16 mouse cellular contexts compared by ENCODE assay signal in the genomic region with DNA sequence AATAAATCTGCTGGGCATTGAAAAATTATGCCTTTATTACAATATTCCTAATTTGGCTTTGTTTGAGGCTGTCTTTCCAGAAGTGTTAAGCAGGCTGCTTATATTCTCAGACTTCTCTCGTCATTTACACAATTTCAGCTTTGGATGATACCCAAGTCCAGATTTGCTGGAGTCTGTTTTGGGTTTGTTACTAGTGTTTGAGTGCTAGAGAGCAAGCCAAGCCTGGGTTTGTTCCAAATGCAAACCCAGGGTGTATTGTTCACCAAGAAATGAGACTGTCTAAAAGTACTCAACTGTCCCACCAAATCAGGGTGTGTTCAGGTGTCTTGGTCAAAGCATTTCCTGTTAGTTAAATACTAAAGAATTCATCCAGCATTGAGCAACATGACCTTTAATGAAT.
DNase-seq lines count a peak whose midpoint lies in the region; ATAC-seq and TF ChIP-seq lines count a peak whose summit lies in the region.
"Had no signal": no experiment of that assay in that cellular context is flagged by ENCODE, and none has a peak within 500 bp of the region (broad histone marks: within the 10 kb centered on the region; RNA-seq: fewer than 3 reads in every experiment).

No protein-coding gene starts in this region.

- no peaks in the 10 kb centered on the region for H3K9me3 ChIP-seq in forebrain, postnatal 0 days (ENCODE audit: low read length)
- H3K9me3 ChIP-seq: limb, embryonic 12.5 days; megakaryocyte, embryonic 14.5 days had no signal

- 39% methylated on average over 1 of the region's 1 CpGs for WGBS in forebrain, postnatal 0 days

- intact Hi-C loops in left cerebral cortex, postnatal 4 days (cut with DNase I) = no loop called here
- intact Hi-C loops in left cerebral cortex, adult 2 months (cut with DNase I) = no loop called here

- H3K9ac ChIP-seq in forebrain, postnatal 0 days = no peak overlapping the region
- H3K9ac ChIP-seq: limb, embryonic 12.5 days had no signal

- TF ChIP-seq CTCF in left cerebral cortex, adult 2 months (IDR thresholded peaks at IDR 0.05) = no peak
- no peak for TF ChIP-seq CTCF in forebrain, postnatal 0 days (IDR thresholded peaks at IDR 0.05; ENCODE audit: low read depth)

- no peak overlapping the region for H3K4me2 ChIP-seq in forebrain, postnatal 0 days (ENCODE audit: low read depth)
- H3K4me2 ChIP-seq: limb, embryonic 12.5 days had no signal

- H3K4me1 ChIP-seq in forebrain, postnatal 0 days (ENCODE audit: insufficient read depth) = no peaks in the 10 kb centered on the region
- H3K4me1 ChIP-seq: limb, embryonic 12.5 days; megakaryocyte, embryonic 14.5 days had no signal

- H3K27me3 ChIP-seq in forebrain, postnatal 0 days (ENCODE audit: insufficient read depth, low read length) = no peaks in the 10 kb centered on the region
- H3K27me3 ChIP-seq: limb, embryonic 12.5 days; megakaryocyte, embryonic 14.5 days had no signal

- H3K4me3 ChIP-seq in left cerebral cortex, adult 2 months = no peak overlapping the region
- H3K4me3 ChIP-seq in forebrain, postnatal 0 days (ENCODE audit: low read depth, low read length) = no peak overlapping the region
- H3K4me3 ChIP-seq: erythroblast, embryonic 14.5 days; limb, embryonic 12.5 days; megakaryocyte, embryonic 14.5 days had no signal

- no peak overlapping the region for H3K27ac ChIP-seq in left cerebral cortex, adult 2 months
- no peak overlapping the region for H3K27ac ChIP-seq in forebrain, postnatal 0 days (ENCODE audit: low read depth, low read length)
- H3K27ac ChIP-seq: limb, embryonic 12.5 days had no signal

- no peaks in the 10 kb centered on the region for H3K36me3 ChIP-seq in forebrain, postnatal 0 days (ENCODE audit: insufficient read depth)
- H3K36me3 ChIP-seq: limb, embryonic 12.5 days had no signal

- DNase-seq in cerebellum, postnatal 10 days = peak; percentile 85
- no peak for DNase-seq in cerebellum, postnatal 4 days (ENCODE audit: low spot score in 2 of 2)
- peak; percentile 18 for DNase-seq in left cerebral cortex, postnatal 4 days
- no peak for DNase-seq in left cerebral cortex, adult 2 months (ENCODE audit: extremely low spot score in 1 of 2, low spot score in 2 of 2)
- DNase-seq in forebrain, postnatal 0 days = peak; percentile 82
- DNase-seq in right cerebral cortex, postnatal 14 days = peak; percentile 5
- no peak for DNase-seq in B cell, adult 2 months
- DNase-seq: gastrocnemius, postnatal 36 days; kidney, postnatal 25 days; lung, adult 2 months; retina, postnatal 1 day; thymus, postnatal 4 days had no signal

- ATAC-seq in forebrain, postnatal 0 days = peak; percentile 65; the same call in 1 of the 2 replicates
- ATAC-seq in erythroblast, adult 5-6 weeks (replicated peaks; ENCODE audit: low FRiP score, poor library complexity, severe bottlenecking) = no peak

Comparison
In these comparisons a context has a peak if more than half of its experiments do, and no peak if none do; other contexts are left out.
1. DNase-seq: peak in cerebellum, postnatal 10 days (2 of 2), left cerebral cortex, postnatal 4 days (single experiment), forebrain, postnatal 0 days (single experiment) and right cerebral cortex, postnatal 14 days (single experiment); none in cerebellum, postnatal 4 days (0 of 2), left cerebral cortex, adult 2 months (0 of 2) and B cell, adult 2 months (0 of 2).